Mouse (Mus musculus) spleen, postnatal 14 days (tissue): ENCODE data around the gene Cbx5.

ENCODE experiments used
- DNase-seq, 2 experiments: peaks; one replicate each; pipeline ENCODE4 v3.0.0; 2021 to 2022; ENCODE audit warnings: low spot score in 2 of 2

The Cbx5 gene

DNA sequence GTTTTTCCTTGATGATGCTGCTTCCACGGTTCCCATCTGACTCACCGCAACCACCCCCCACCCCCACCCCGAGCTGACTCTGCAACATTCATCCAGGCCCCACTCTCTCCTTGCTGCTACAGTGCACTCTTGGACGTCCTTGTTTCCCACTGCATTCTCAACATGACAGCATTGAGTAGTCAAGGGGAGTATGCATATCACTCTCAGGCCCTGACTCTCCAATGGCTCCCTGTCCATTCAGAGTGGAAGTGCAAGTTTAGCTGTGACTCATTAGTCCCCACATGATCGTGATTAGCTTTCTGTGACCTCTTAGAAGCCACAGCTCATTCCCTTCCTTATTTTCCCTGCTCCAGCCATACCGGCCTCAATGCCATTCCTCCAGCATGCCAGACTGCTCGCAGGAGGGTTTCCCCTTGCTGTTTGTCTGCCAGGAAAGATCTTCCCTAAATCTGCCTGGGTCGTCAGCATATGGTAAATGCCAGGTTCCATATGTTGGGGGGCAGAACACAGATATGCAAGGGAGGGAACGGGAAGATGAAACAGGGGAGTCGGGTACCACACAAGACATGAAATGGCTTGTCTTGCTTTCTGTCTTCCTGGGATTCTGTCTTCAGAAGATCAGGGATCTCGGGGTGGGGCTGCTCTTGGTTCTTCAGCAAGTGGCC is 93.8 kb downstream of the Cbx5 start:
- DNase-seq, result no peak

DNA sequence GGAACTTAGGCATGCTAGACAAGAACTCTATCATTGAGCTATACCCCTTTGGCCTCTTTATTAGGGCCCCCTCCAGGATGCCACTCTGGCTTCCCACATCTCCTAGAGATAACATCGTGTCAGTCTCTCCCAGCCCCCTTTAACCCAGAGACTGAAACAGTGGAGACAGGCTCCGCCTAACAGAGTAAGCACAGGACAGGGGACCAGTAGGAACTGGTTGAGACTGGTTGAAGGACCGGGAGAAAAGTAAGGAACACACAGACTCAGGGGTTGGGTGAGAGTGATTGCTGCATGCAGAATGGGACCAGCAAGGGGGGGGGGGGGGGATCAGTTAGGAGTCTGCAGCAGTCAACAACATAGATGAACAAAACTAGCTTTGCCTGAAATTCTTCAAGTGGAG is 95.4 kb downstream of the Cbx5 start:
- DNase-seq, result no peak
